Mouse (Mus musculus) hindbrain, embryonic 13.5 days (tissue): ENCODE data around the gene Slc44a5. TPM values are rescaled to one million over a fixed set of nuclear protein-coding genes. Genes with fewer than 3 reads are reported as not detected.
"Not testable (repeated sequence)": the region's sequence is repeated elsewhere in the genome, so short reads cannot be mapped to it uniquely, and the experiment has no call there.

ENCODE experiments used
- ATAC-seq: fragments of 200-750 bp; cut with Nextera tagmentation; 2 replicates; pipeline ENCODE4 v1.8.0; 2017; ENCODE audit warnings: moderate TSS enrichment; ENCODE audit not compliant: low FRiP score
- H3K27ac ChIP-seq: fragments of 300-500 bp; sonication (generic); 2 replicates; pipeline ENCODE4 v1.5.1; 2015; ENCODE audit warnings: inconsistent platforms, mild to moderate bottlenecking, moderate library complexity
- H3K27me3 ChIP-seq: fragments of 300-500 bp; sonication (generic); 2 replicates; pipeline ENCODE4 v1.6.1; 2015; ENCODE audit warnings: mild to moderate bottlenecking, inconsistent platforms
- H3K36me3 ChIP-seq: fragments of 300-500 bp; sonication (generic); 2 replicates; pipeline ENCODE4 v1.6.1; 2015; ENCODE audit warnings: mild to moderate bottlenecking, inconsistent platforms
- H3K4me1 ChIP-seq: fragments of 300-500 bp; sonication (generic); replicated peaks from 2 replicates; pipeline ENCODE4 v1.6.1; 2015; ENCODE audit warnings: inconsistent platforms
- H3K4me2 ChIP-seq: fragments of 300-500 bp; sonication (generic); 2 replicates; pipeline ENCODE4 v1.6.1; 2015; ENCODE audit warnings: inconsistent platforms, mild to moderate bottlenecking, moderate library complexity
- H3K4me3 ChIP-seq: fragments of 300-500 bp; sonication (generic); 2 replicates; pipeline ENCODE4 v1.5.1; 2015; ENCODE audit warnings: mild to moderate bottlenecking, inconsistent platforms
- H3K9ac ChIP-seq: fragments of 300-500 bp; sonication (generic); 2 replicates; pipeline ENCODE4 v1.6.1; 2015; ENCODE audit warnings: mild to moderate bottlenecking, inconsistent platforms
- H3K9me3 ChIP-seq: fragments of 300-500 bp; sonication (generic); 2 replicates; pipeline ENCODE4 v1.6.1; 2016; ENCODE audit warnings: inconsistent platforms
- WGBS: fragments of 180-500 bp; shearing (Covaris S2); methylation state at CpG from one replicate; pipeline ENCODE4 v1.1.7; 2015; 5-methylcytosine and 5-hydroxymethylcytosine counted together
- polyA plus RNA-seq: library from polyadenylated mRNA; unstranded; fragments of >200 nt; fragmentation: Nextera tagmentation; extraction: Ambion mirVana; gene quantifications from 2 replicates; pipeline ENCODE4 v1.2.1, GENCODE M21; 2015

The Slc44a5 gene
- polyA plus RNA-seq, 1 experiment from 2014 or later: 6.5 TPM

DNA sequence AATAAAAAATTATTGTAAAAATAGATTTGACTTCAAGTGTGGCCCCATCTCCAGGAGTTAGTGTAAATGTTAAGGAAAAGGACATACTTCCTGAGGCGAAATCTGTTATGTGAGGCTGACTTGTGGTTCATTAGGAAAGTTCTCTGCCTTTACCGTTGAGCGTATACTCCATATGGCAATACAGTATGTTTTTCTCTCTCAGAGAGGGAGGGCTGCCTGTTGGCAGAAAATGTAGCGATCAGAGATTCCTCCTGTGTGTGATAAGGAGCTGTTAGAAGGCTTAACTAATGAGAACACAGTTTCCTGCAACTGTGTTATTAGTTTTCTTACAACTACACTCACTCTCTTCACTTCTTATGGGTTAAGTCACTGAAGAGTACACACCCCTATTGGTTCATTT is 168.1 kb downstream of the Slc44a5 start:
- Histone ChIP-seq H3K4me2 (no peak overlapping the region), H3K27me3 (no peaks in the 10 kb centered on the region), H3K27ac (no peak overlapping the region), H3K9ac (no peak overlapping the region), H3K36me3 (no peaks in the 10 kb centered on the region), H3K4me3 (no peak overlapping the region), H3K4me1 (no peaks in the 10 kb centered on the region), H3K9me3 (no peaks in the 10 kb centered on the region)
- WGBS: 84% methylated on average over 4 of the region's 4 CpGs
- ATAC-seq: no peak

DNA sequence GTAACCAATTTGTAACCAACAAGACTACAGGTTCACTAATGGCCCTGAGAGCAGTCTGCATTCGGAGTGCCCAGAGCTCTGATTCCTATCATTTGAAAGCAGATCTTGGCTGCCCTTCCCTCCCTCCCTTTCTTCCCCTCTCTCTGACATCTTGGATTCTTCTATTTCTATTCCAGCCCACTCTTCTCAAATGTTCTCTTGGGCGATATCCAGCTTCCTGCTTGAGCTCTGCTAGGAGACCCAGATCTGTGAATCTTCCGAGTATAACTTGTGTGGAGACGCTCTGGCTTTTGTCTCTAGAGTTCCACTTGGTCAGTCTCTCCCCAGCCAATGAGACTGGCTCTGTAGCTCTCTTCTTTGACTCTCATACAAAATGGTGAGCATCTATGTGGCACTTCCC is 169.4 kb downstream of the Slc44a5 start:
- ATAC-seq: no peak
- no peak overlapping the region for H3K27ac ChIP-seq
- no peak overlapping the region for H3K4me2 ChIP-seq
- no peaks in the 10 kb centered on the region for H3K36me3 ChIP-seq
- no peaks in the 10 kb centered on the region for H3K27me3 ChIP-seq
- H3K9me3 ChIP-seq: no peaks in the 10 kb centered on the region
- whole genome bisulfite sequencing: 90% methylated on average over 4 of the region's 4 CpGs
- H3K4me3 ChIP-seq: no peak overlapping the region
- H3K4me1 ChIP-seq: no peaks in the 10 kb centered on the region
- H3K9ac ChIP-seq: no peak overlapping the region

DNA sequence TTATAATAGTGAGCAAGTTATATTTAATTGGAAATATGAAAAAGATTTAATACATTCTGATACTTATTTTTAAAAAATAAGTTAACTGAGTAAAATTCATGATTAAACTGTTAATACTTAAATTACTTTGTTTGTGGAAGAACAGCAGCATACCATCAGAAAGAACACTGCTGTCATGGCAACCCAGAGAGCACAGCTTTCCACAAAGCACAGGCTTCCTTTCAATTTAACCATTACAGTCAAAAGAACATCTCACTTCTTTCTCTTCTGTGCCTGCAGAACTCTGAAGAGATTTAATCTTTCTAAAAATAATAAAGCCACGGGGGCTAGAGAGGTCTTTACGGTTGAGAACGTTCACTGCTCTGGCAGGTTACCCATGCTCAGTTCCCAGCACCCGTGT is 172.5 kb downstream of the Slc44a5 start:
- Histone ChIP-seq H3K27me3 (no peaks in the 10 kb centered on the region), H3K4me3 (no peak overlapping the region), H3K4me2 (no peak overlapping the region), H3K36me3 (no peaks in the 10 kb centered on the region), H3K4me1 (no peaks in the 10 kb centered on the region), H3K9me3 (no peaks in the 10 kb centered on the region), H3K27ac (no peak overlapping the region), H3K9ac (no peak overlapping the region)
- no peak for ATAC-seq
- 59% methylated on average over 4 of the region's 4 CpGs for WGBS

DNA sequence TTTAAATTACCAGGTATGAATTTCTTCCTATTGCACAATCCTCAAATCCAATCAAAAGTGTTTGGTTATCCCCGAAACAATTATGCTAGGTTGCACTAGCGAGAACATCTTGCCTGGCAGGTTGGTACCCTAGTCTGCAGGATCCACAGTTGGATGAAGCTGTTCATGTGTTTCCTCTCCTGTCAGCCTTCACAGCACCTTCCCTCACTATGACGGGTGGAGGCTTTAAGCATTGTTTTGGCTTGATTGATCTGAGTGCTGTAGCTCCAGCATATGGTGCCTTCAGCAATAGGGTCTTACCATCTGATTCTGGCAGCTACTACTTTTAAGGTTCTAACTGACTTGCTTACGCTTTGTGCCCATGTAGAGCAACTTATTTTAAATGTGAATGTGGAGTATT is 176.5 kb downstream of the Slc44a5 start:
- Histone ChIP-seq H3K27ac (no peak overlapping the region), H3K4me3 (no peak overlapping the region), H3K9me3 (no peaks in the 10 kb centered on the region), H3K27me3 (no peaks in the 10 kb centered on the region), H3K4me1 (no peaks in the 10 kb centered on the region), H3K36me3 (no peaks in the 10 kb centered on the region), H3K9ac (no peak overlapping the region), H3K4me2 (no peak overlapping the region)
- ATAC-seq: no peak
- WGBS: 90% methylated on average over 4 of the region's 4 CpGs

DNA sequence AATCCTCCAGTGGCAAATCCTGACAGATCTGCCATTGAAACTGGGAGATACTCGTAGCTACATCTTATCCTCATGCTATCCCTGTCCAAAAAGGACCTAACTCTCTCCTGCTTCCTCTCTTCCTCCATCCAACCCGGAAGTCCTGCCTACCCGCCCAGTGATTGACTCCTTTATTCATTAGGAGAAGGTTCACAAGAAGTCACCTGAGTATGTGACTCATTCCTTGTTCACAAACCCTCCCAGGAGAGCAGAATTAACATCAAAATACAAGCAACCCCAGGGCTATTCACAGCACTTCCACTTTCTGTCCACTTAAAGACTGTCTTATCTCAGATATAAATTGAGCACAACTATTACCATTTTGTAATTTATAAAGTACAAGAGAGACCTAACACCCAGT is 180.3 kb downstream of the Slc44a5 start:
- not testable (repeated sequence) for H3K9ac ChIP-seq, H3K27me3 ChIP-seq, H3K4me2 ChIP-seq, ATAC-seq, H3K27ac ChIP-seq, H3K36me3 ChIP-seq, H3K4me3 ChIP-seq, H3K4me1 ChIP-seq, H3K9me3 ChIP-seq
- 77% methylated on average over 3 of the region's 3 CpGs for WGBS

DNA sequence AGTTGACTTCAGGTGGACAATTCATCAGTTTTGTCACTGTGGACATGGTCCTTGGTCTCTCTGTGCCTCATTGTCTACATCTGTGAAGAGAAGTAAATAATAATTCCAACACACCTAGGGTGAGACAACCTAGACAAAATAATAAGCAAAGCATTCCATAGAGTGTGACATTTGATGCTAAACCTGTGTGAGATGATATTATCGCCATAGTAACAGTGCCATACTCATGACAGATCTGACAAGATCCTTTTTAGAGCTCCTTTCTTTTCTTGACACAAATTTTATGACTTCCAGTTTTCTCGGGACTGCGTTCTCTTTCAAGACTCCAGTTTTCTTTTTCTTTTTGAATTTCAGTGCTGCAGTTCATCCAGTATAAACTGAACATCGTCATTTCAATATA is 192.6 kb downstream of the Slc44a5 start:
- WGBS: 89% methylated on average over 4 of the region's 4 CpGs
- ATAC-seq: no peak

DNA sequence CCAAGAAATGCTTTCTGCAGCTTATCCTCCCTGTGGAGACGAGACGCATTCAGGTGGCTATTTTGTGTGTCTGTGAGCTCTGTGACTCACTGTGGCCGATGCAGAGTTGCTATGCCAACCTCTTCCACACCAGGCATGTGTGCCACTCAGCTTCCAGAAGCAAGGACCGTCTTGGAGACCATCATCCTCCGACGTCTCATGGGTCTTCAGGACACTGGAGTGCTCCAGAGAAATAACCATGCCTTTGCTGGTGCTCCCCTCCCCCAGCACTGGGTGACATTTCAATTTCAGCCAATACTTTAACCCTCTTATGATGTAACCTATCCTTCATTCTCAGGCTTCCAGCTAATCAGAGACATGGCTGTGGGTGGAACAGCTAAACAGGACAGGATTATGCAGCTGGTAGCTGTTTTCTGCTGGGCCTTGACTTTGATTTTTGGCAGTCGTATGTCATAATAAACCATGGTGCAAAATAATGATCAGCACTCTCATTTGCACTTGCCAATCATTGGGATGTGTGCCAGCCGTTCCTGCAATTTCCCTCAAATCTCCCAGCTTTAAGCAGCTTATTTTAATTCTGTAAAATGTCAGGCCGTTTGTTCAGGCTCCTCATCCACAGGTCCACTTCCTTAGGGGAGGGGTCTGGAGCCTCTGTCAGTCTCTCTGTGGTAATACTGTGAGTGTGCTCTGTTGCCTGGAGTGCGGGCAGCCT is 198.8 kb downstream of the Slc44a5 start:
- Histone ChIP-seq H3K36me3 (no peaks in the 10 kb centered on the region), H3K4me3 (no peak overlapping the region), H3K27me3 (no peaks in the 10 kb centered on the region), H3K4me2 (no peak overlapping the region), H3K9ac (no peak overlapping the region), H3K4me1 (peaks cover 14% of the 10 kb centered on the region; the same call in 1 of the 2 replicates), H3K9me3 (no peaks in the 10 kb centered on the region), H3K27ac (no peak overlapping the region)
- WGBS: 53% methylated on average over 10 of the region's 10 CpGs
- ATAC-seq: peak; percentile 69

More for the DNA sequence above, 192.6 kb downstream of the Slc44a5 start:
- H3K27ac ChIP-seq: no peak overlapping the region
- no peak overlapping the region for H3K4me3 ChIP-seq
- no peak overlapping the region for H3K9ac ChIP-seq
- H3K9me3 ChIP-seq: no peaks in the 10 kb centered on the region
- H3K4me2 ChIP-seq: no peak overlapping the region
- H3K27me3 ChIP-seq: no peaks in the 10 kb centered on the region
- no peaks in the 10 kb centered on the region for H3K4me1 ChIP-seq
- H3K36me3 ChIP-seq: no peaks in the 10 kb centered on the region

DNA sequence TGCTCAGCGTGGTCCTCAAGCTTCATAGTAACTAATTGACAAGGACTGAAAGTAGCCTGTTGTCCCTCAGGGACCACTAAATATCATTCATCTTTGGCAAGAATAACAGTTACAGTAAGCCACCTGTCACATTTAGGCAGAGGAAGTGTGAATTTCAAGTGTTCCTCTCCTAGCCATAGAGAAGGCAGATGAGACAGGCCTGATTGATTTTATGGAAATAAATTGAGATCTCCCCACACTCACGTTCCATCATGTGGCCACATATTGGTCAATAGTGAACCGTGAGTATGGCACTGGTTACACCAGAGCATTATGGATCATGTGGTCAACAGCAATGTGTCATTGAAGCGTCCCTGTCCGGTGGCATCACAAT is 199.3 kb downstream of the Slc44a5 start:
- WGBS: 80% methylated on average over 5 of the region's 5 CpGs
- ATAC-seq: peak; percentile 41; the same call in 1 of the 2 replicates
- H3K27ac ChIP-seq: no peak overlapping the region
- no peak overlapping the region for H3K4me2 ChIP-seq
- no peak overlapping the region for H3K9ac ChIP-seq
- H3K36me3 ChIP-seq: no peaks in the 10 kb centered on the region
- peaks cover 14% of the 10 kb centered on the region; the same call in 1 of the 2 replicates for H3K4me1 ChIP-seq
- no peaks in the 10 kb centered on the region for H3K9me3 ChIP-seq
- H3K4me3 ChIP-seq: no peak overlapping the region
- no peaks in the 10 kb centered on the region for H3K27me3 ChIP-seq

DNA sequence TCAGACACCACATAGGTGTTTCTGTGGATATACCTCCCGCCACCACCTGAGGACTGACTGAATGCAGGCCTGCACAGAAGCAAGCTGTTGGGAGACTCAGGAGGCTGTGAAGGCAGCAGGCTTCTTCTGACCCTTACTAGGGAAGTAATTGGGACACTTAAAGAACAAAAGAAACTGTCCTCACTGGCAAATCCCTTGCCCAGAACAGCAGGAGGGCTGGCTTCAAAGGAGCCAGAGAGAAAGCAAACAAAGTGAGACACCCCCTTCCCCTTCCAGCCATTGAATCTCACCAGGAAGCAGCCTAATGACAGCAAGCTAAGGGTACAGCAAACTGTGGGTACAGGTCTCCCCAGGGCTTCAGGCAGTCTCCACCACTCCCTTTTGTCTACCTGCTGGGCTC is 200.3 kb downstream of the Slc44a5 start:
- Histone ChIP-seq H3K27me3 (no peaks in the 10 kb centered on the region), H3K36me3 (no peaks in the 10 kb centered on the region), H3K4me1 (peaks cover 14% of the 10 kb centered on the region), H3K9me3 (no peaks in the 10 kb centered on the region), H3K4me2 (no peak overlapping the region), H3K9ac (no peak overlapping the region), H3K4me3 (no peak overlapping the region), H3K27ac (no peak overlapping the region)
- WGBS: 38% methylated on average over 1 of the region's 1 CpGs
- no peak for ATAC-seq

DNA sequence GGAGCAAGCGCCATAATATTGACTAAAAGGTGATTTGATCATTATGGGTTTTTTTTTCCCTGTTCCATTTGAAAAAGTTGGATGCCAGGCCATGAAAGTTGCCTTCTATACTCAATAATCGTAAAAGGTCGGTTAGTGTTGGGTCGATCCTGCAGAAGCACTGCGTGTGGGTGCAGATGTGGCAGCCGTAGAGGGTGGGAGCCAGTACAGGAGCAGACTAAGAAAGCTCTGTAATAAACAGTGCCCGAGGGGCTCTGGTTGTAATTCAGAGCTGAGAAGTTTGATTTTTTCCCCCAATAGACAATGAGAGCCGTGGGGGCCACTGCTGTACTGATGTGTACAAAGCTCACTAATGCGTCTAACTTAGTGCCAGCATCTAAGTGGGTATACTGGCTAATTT is 200.8 kb downstream of the Slc44a5 start:
- no peak overlapping the region for H3K27ac ChIP-seq
- WGBS: 53% methylated on average over 9 of the region's 9 CpGs
- H3K36me3 ChIP-seq: no peaks in the 10 kb centered on the region
- H3K4me3 ChIP-seq: no peak overlapping the region
- H3K4me1 ChIP-seq: peaks cover 14% of the 10 kb centered on the region
- no peak overlapping the region for H3K9ac ChIP-seq
- no peaks in the 10 kb centered on the region for H3K9me3 ChIP-seq
- ATAC-seq: no peak
- no peaks in the 10 kb centered on the region for H3K27me3 ChIP-seq
- H3K4me2 ChIP-seq: no peak overlapping the region

DNA sequence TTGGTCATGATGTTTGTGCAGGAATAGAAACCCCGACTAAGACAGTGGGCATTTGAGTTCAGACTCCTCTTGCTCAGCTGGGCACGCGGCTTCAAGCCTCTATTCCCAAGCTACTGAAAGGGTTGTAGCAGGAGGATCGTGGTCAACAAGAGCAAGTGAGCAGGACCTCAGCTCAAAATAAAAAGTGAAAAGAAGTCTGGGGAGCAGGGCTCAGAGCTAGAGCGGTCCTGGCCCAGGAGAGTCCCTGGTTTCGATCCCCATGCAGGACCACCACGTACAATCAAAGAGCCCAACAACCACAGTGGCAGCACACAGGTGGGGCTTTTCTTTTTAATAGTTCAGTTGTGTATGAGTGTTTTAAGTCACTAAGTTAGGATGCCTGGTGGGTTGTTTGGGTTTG is 201.5 kb downstream of the Slc44a5 start:
- Histone ChIP-seq H3K36me3 (no peaks in the 10 kb centered on the region), H3K27ac (no peak overlapping the region), H3K9me3 (no peaks in the 10 kb centered on the region), H3K4me2 (no peak overlapping the region), H3K4me1 (peaks cover 14% of the 10 kb centered on the region), H3K27me3 (no peaks in the 10 kb centered on the region), H3K9ac (no peak overlapping the region), H3K4me3 (no peak overlapping the region)
- no peak for ATAC-seq
- 91% methylated on average over 7 of the region's 7 CpGs for WGBS

DNA sequence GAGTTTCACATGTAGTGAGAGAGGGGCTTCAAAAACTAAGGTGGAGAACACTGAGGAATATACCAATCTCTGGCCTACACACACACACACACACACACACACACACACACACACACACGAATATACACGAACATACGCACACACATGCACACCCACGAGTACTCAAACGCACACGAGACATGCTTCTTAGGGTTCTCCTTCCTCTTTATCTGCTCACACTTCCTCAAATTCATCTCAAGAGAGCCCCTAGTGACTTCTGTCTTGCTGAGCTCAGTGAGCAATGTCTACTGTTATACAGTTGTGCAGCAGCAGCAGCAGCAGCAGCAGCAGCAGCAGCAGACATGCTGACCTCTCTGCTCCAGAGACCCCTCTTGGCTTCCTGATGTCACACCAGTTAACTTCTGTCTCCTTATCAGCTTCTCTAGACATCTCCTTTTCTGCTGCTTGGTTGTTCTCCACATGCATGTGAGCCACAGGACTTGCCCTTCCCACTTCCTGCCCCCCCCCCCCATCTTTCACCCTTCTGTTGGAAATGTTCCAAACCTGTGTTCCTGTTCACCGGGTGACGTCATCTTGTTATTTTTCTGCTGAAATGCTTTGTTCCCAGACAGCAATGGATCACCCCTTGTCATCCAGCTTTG is 204.5 kb downstream of the Slc44a5 start:
- no peaks in the 10 kb centered on the region for H3K9me3 ChIP-seq
- no peak overlapping the region for H3K4me3 ChIP-seq
- no peaks in the 10 kb centered on the region for H3K27me3 ChIP-seq
- H3K9ac ChIP-seq: no peak overlapping the region
- no peak overlapping the region for H3K27ac ChIP-seq
- no peak overlapping the region for H3K4me2 ChIP-seq
- H3K36me3 ChIP-seq: no peaks in the 10 kb centered on the region
- 72% methylated on average over 8 of the region's 8 CpGs for WGBS
- no peak for ATAC-seq
- peaks cover 2% of the 10 kb centered on the region; the same call in 1 of the 2 replicates for H3K4me1 ChIP-seq

DNA sequence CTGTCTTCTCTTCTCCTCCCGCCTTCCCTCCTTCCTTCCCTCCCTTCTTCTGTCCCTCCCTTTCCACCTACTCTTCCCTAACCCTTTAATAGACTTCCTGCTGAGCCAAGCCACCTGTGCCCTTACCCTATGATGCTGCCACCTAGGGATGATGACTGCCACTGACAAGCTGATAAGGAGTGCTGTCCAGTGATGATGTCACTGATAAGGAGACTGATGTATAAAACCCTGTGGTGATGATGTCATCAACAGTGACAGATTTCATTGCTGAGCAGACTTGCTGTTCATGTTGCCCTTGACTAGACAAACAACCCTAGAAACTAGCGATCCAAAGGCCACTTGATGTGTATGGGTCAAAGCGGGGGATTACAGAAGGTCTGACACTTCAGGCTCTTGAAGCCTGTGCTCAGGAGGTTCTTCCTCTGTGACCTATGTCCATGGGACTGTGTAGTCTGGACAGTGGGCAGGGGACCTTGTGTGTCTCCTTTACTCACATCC is 206.2 kb downstream of the Slc44a5 start:
- H3K9me3 ChIP-seq: no peaks in the 10 kb centered on the region
- no peaks in the 10 kb centered on the region for H3K27me3 ChIP-seq
- ATAC-seq: no peak
- 98% methylated on average over 2 of the region's 3 CpGs for WGBS
- no peak overlapping the region for H3K9ac ChIP-seq
- H3K27ac ChIP-seq: no peak overlapping the region
- no peak overlapping the region for H3K4me3 ChIP-seq
- no peaks in the 10 kb centered on the region for H3K36me3 ChIP-seq
- H3K4me2 ChIP-seq: no peak overlapping the region
- no peaks in the 10 kb centered on the region; the same call in 1 of the 2 replicates for H3K4me1 ChIP-seq
